Mouse (Mus musculus): Measurements from ENCODE around the gene Astl. TPM values are rescaled to one million over a fixed set of nuclear protein-coding genes. Genes with fewer than 3 reads are reported as not detected.

Astl gene
- polyA plus RNA-seq, 1 experiment from 2014 or later: not detected

DNA sequence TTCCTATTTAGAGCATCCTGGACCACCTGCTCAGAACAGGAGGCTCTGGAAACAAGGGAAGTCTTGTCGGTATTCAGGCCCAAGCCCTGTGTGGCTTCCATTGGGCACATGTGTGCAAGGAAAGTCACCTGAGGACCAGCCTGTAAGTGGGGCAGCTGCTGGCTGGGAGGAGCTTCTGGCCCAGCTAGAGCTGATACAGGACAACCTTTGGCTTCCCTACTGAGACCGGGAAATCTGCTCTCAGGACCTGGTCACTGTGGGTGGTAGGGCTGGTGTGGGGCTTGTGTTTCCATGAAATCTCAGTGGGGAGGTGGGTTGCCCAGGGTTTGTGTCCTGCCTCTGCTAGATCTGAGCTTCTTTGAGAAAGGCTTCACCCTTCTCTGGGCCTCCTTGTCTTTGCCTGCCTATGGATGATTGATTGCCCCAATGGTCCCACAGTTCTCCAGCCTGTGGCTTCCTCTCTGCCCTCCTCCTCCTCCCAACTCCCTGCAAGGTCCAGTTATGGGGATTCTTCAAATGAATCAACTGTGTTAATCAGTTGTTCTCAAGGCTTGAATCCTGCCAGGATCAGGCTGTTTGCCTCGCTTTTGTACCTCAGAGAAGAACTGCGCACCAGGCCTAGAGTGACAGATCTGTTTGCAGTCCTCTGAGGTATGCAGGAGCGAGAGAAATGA is 31.4 kb downstream of the Astl start:
- no peak overlapping the region for H3K4me2 ChIP-seq (replicated peaks; ENCODE audit: low read depth, low read length)
- DNase-seq (ENCODE audit: low spot score) (no peak), ATAC-seq (no peak)
- H3K27me3 ChIP-seq (replicated peaks; ENCODE audit: insufficient read depth, low read length): peaks cover 25% of the 10 kb centered on the region
- H3K9ac ChIP-seq (replicated peaks; ENCODE audit: low read depth): no peak overlapping the region
- H3K36me3 ChIP-seq (ENCODE audit: insufficient read depth, low read length): no peaks in the 10 kb centered on the region
- no peaks in the 10 kb centered on the region for H3K9me3 ChIP-seq (ENCODE audit: low read length)
- 52% methylated on average over 5 of the region's 5 CpGs for WGBS
- no peak for TF ChIP-seq EP300 (IDR thresholded peaks at IDR 0.05)
- no peak for TF ChIP-seq CTCF (IDR thresholded peaks at IDR 0.05)
- no peaks in the 10 kb centered on the region for H3K4me1 ChIP-seq (ENCODE audit: insufficient read depth, low read depth, low read length)
- H3K27ac ChIP-seq (ENCODE audit: low read length): no peak overlapping the region
- H3K4me3 ChIP-seq (ENCODE audit: low read depth, low read length): no peak overlapping the region

GRCm38 (mm10) chr2:127370561-127371483 is 32.4 kb downstream of the Astl start:
- DNase-seq (ENCODE audit: low spot score): no peak
- H3K4me3 ChIP-seq (ENCODE audit: low read depth, low read length): no peak overlapping the region
- TF ChIP-seq CTCF (IDR thresholded peaks at IDR 0.05): no peak
- ATAC-seq: no peak; the same call in 1 of the 2 replicates
- no peak overlapping the region for H3K9ac ChIP-seq (replicated peaks; ENCODE audit: low read depth)
- H3K4me1 ChIP-seq (ENCODE audit: insufficient read depth, low read depth, low read length): no peaks in the 10 kb centered on the region
- WGBS: 20% methylated on average over 8 of the region's 9 CpGs
- no peaks in the 10 kb centered on the region for H3K9me3 ChIP-seq (ENCODE audit: low read length)
- H3K27me3 ChIP-seq (replicated peaks; ENCODE audit: insufficient read depth, low read length): peaks cover 15% of the 10 kb centered on the region
- H3K4me2 ChIP-seq (replicated peaks; ENCODE audit: low read depth, low read length): no peak overlapping the region
- no peaks in the 10 kb centered on the region for H3K36me3 ChIP-seq (ENCODE audit: insufficient read depth, low read length)
- no peak overlapping the region for H3K27ac ChIP-seq (ENCODE audit: low read length)

- Histone ChIP-seq H3K9me3 (ENCODE audit: low read length) (no peaks in the 10 kb centered on the region), H3K27ac (ENCODE audit: low read length) (no peak overlapping the region), H3K36me3 (ENCODE audit: insufficient read depth, low read length) (no peaks in the 10 kb centered on the region), H3K9ac (replicated peaks; ENCODE audit: low read depth) (no peak overlapping the region), H3K4me1 (ENCODE audit: insufficient read depth, low read depth, low read length) (no peaks in the 10 kb centered on the region), H3K27me3 (replicated peaks; ENCODE audit: insufficient read depth, low read length) (peaks cover 9% of the 10 kb centered on the region; the same call in 1 of the 2 replicates), H3K4me3 (ENCODE audit: low read depth, low read length) (no peak overlapping the region), H3K4me2 (replicated peaks; ENCODE audit: low read depth, low read length) (no peak overlapping the region)
- no peak for DNase-seq (ENCODE audit: low spot score)
- WGBS: no CpG with 5 or more reads among the region's 1 CpGs
- ATAC-seq: peak; percentile 17; the same call in 1 of the 2 replicates
- no peak for TF ChIP-seq CTCF (IDR thresholded peaks at IDR 0.05)
- no peak for TF ChIP-seq EP300 (IDR thresholded peaks at IDR 0.05)
Observed at GRCm38 (mm10) chr2:127371484-127371861, 33.0 kb downstream of the Astl start.

DNA sequence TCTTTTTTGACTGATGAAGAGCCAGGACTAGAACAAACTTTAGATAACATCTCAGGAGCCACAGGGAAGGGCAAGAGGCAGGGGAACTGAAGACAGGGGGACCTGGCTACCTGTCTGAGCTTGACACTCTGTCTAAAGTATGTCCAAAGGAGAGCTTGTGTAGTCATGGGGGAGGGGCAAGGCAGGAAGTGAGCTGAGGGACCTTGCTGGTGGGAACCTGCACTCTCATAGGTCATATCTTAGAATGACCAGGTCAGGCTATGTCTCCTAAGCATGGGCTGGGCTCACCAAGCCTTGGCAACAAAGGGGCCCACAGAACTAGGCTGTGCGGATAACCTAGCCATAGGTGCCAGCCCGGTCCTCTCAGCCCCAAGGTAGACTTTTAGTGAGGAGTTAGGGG is 33.6 kb downstream of the Astl start:
- Histone ChIP-seq H3K9me3 (ENCODE audit: low read length) (no peaks in the 10 kb centered on the region), H3K36me3 (ENCODE audit: insufficient read depth, low read length) (no peaks in the 10 kb centered on the region), H3K4me3 (ENCODE audit: low read depth, low read length) (no peak overlapping the region), H3K27me3 (replicated peaks; ENCODE audit: insufficient read depth, low read length) (peaks cover 8% of the 10 kb centered on the region; the same call in 1 of the 2 replicates), H3K4me2 (replicated peaks; ENCODE audit: low read depth, low read length) (no peak overlapping the region), H3K27ac (ENCODE audit: low read length) (no peak overlapping the region), H3K9ac (replicated peaks; ENCODE audit: low read depth) (no peak overlapping the region), H3K4me1 (ENCODE audit: insufficient read depth, low read depth, low read length) (no peaks in the 10 kb centered on the region)
- 74% methylated on average over 2 of the region's 2 CpGs for WGBS
- no peak for DNase-seq (ENCODE audit: low spot score)
- TF ChIP-seq EP300 (IDR thresholded peaks at IDR 0.05) (no peak), CTCF (IDR thresholded peaks at IDR 0.05) (no peak)
- ATAC-seq: no peak

GRCm38 (mm10) chr2:127374131-127374530 is 35.7 kb downstream of the Astl start:
- H3K27me3 ChIP-seq (replicated peaks; ENCODE audit: insufficient read depth, low read length): no peaks in the 10 kb centered on the region
- H3K9ac ChIP-seq (replicated peaks; ENCODE audit: low read depth): no peak overlapping the region
- ATAC-seq (no peak), DNase-seq (ENCODE audit: low spot score) (no peak)
- 79% methylated on average over 3 of the region's 3 CpGs for WGBS
- no peaks in the 10 kb centered on the region for H3K36me3 ChIP-seq (ENCODE audit: insufficient read depth, low read length)
- no peaks in the 10 kb centered on the region for H3K9me3 ChIP-seq (ENCODE audit: low read length)
- no peak overlapping the region for H3K27ac ChIP-seq (ENCODE audit: low read length)
- no peak overlapping the region for H3K4me3 ChIP-seq (ENCODE audit: low read depth, low read length)
- H3K4me1 ChIP-seq (ENCODE audit: insufficient read depth, low read depth, low read length): no peaks in the 10 kb centered on the region
- no peak overlapping the region for H3K4me2 ChIP-seq (replicated peaks; ENCODE audit: low read depth, low read length)
- TF ChIP-seq CTCF (IDR thresholded peaks at IDR 0.05) (no peak), EP300 (IDR thresholded peaks at IDR 0.05) (no peak)

- WGBS: 2% methylated on average over 3 of the region's 3 CpGs
- Histone ChIP-seq H3K9ac (replicated peaks; ENCODE audit: low read depth) (no peak overlapping the region), H3K36me3 (ENCODE audit: insufficient read depth, low read length) (no peaks in the 10 kb centered on the region), H3K4me2 (replicated peaks; ENCODE audit: low read depth, low read length) (no peak overlapping the region), H3K4me3 (ENCODE audit: low read depth, low read length) (no peak overlapping the region), H3K27me3 (replicated peaks; ENCODE audit: insufficient read depth, low read length) (no peaks in the 10 kb centered on the region), H3K27ac (ENCODE audit: low read length) (no peak overlapping the region), H3K9me3 (ENCODE audit: low read length) (no peaks in the 10 kb centered on the region), H3K4me1 (ENCODE audit: insufficient read depth, low read depth, low read length) (no peaks in the 10 kb centered on the region)
- TF ChIP-seq CTCF (IDR thresholded peaks at IDR 0.05): no peak
- no peak for TF ChIP-seq EP300 (IDR thresholded peaks at IDR 0.05)
- DNase-seq (ENCODE audit: low spot score): no peak
- no peak for ATAC-seq
Observed at GRCm38 (mm10) chr2:127375087-127375486, 36.6 kb downstream of the Astl start.
